Mouse (Mus musculus) liver (tissue): ENCODE results near the gene Tecta.

Experiments used
- DNase-seq: peaks from one replicate; pipeline ENCODE4 v3.0.0-alpha.2; 2020; ENCODE audit warnings: mixed read lengths

Tecta gene

GRCm38 (mm10) chr9:42385656-42386055 lies 14.1 kb downstream of the Tecta start:
- no peak for DNase-seq

GRCm38 (mm10) chr9:42382628-42383347 lies 16.9 kb downstream of the Tecta start:
- DNase-seq = no peak

GRCm38 (mm10) chr9:42382063-42382462 lies 17.7 kb downstream of the Tecta start:
- no peak for DNase-seq

- DNase-seq = no peak
Observed at GRCm38 (mm10) chr9:42378071-42378470, 21.7 kb downstream of the Tecta start.

GRCm38 (mm10) chr9:42377656-42378055 lies 22.1 kb downstream of the Tecta start:
- no peak for DNase-seq

GRCm38 (mm10) chr9:42371670-42372368 lies 27.9 kb downstream of the Tecta start:
- DNase-seq = peak; percentile 52

GRCm38 (mm10) chr9:42357585-42357984 lies 42.1 kb downstream of the Tecta start:
- no peak for DNase-seq

- no peak for DNase-seq
Observed at GRCm38 (mm10) chr9:42354871-42355270, 44.9 kb downstream of the Tecta start.

GRCm38 (mm10) chr9:42349791-42350190 lies 49.9 kb downstream of the Tecta start:
- DNase-seq = no peak

GRCm38 (mm10) chr9:42346297-42346696 lies 53.4 kb downstream of the Tecta start:
- DNase-seq = no peak

- DNase-seq = no peak
Observed at GRCm38 (mm10) chr9:42339151-42339550, 60.6 kb downstream of the Tecta start.

- DNase-seq = no peak
Observed at GRCm38 (mm10) chr9:42337026-42337425, 62.7 kb downstream of the Tecta start.

GRCm38 (mm10) chr9:42336575-42336974 lies 63.2 kb downstream of the Tecta start:
- DNase-seq = no peak

- no peak for DNase-seq
Observed at GRCm38 (mm10) chr9:42334885-42335284, 64.8 kb downstream of the Tecta start.

- DNase-seq = no peak
Observed at GRCm38 (mm10) chr9:42332692-42333091, 67.0 kb downstream of the Tecta start.

- no peak for DNase-seq
Observed at GRCm38 (mm10) chr9:42331341-42331740, 68.4 kb downstream of the Tecta start.

GRCm38 (mm10) chr9:42329753-42330152 lies 70.0 kb downstream of the Tecta start:
- no peak for DNase-seq

- DNase-seq = no peak
Observed at GRCm38 (mm10) chr9:42326688-42327440, 72.9 kb downstream of the Tecta start.

GRCm38 (mm10) chr9:42324640-42325394 lies 74.9 kb downstream of the Tecta start:
- no peak for DNase-seq

- no peak for DNase-seq
Observed at GRCm38 (mm10) chr9:42323238-42323637, 76.5 kb downstream of the Tecta start.

GRCm38 (mm10) chr9:42321442-42321841 lies 78.3 kb downstream of the Tecta start:
- DNase-seq = no peak

GRCm38 (mm10) chr9:42320616-42321015 lies 79.1 kb downstream of the Tecta start:
- DNase-seq = no peak

- DNase-seq = no peak
Observed at GRCm38 (mm10) chr9:42318455-42318987, 81.2 kb downstream of the Tecta start.
